Mouse (Mus musculus) liver, embryonic 12.5 days (tissue): ENCODE data around the gene Lhx2. TPM values are rescaled to one million over a fixed set of nuclear protein-coding genes. Genes with fewer than 3 reads are reported as not detected.

Experiments
- ATAC-seq: fragments of 200-750 bp; cut with Nextera tagmentation; 2 replicates; pipeline ENCODE4 v1.8.0; 2017; ENCODE audit warnings: moderate number of reproducible peaks, mild to moderate bottlenecking, moderate library complexity
- H3K27ac ChIP-seq: fragments of 300-500 bp; sonication (generic); 2 replicates; pipeline ENCODE4 v1.5.1; 2016; ENCODE audit warnings: mild to moderate bottlenecking
- H3K27me3 ChIP-seq: fragments of 300-500 bp; sonication (generic); replicated peaks from 2 replicates; pipeline ENCODE4 v1.6.1; 2016; ENCODE audit warnings: mild to moderate bottlenecking, moderate library complexity
- H3K36me3 ChIP-seq: fragments of 300-500 bp; sonication (generic); 2 replicates; pipeline ENCODE4 v1.6.1; 2016; ENCODE audit warnings: mild to moderate bottlenecking, moderate library complexity
- H3K4me1 ChIP-seq: fragments of 300-500 bp; sonication (generic); 2 replicates; pipeline ENCODE4 v1.6.1; 2016
- H3K4me2 ChIP-seq: fragments of 300-500 bp; sonication (generic); 2 replicates; pipeline ENCODE4 v1.6.1; 2016; ENCODE audit warnings: mild to moderate bottlenecking, moderate library complexity
- H3K4me3 ChIP-seq: fragments of 300-500 bp; sonication (generic); 2 replicates; pipeline ENCODE4 v1.5.1; 2016; ENCODE audit warnings: mild to moderate bottlenecking, moderate library complexity
- H3K9ac ChIP-seq: fragments of 300-500 bp; sonication (generic); 2 replicates; pipeline ENCODE4 v1.6.1; 2016; ENCODE audit warnings: mild to moderate bottlenecking, moderate library complexity
- H3K9me3 ChIP-seq: fragments of 300-500 bp; sonication (generic); replicated peaks from 2 replicates; pipeline ENCODE4 v1.6.1; 2016; ENCODE audit warnings: mild to moderate bottlenecking, moderate library complexity
- WGBS: fragments of 180-500 bp; shearing (Covaris S2); methylation state at CpG from one replicate; pipeline ENCODE4 v1.1.7; 2016; ENCODE audit not compliant: insufficient replicate concordance; 5-methylcytosine and 5-hydroxymethylcytosine counted together
- polyA plus RNA-seq: library from polyadenylated mRNA; unstranded; fragments of >200 nt; fragmentation: Nextera tagmentation; extraction: Ambion mirVana; gene quantifications from 2 replicates; pipeline ENCODE4 v1.2.1, GENCODE M21; 2016

Gene Lhx2
- polyA plus RNA-seq, 1 experiment from 2014 or later: 8.6 TPM

GRCm38 (mm10) chr2:38336606-38337005 is 2.5 kb upstream of the Lhx2 start:
- WGBS: 5% methylated on average over 17 of the region's 17 CpGs
- Histone ChIP-seq H3K4me2 (no peak overlapping the region), H3K4me1 (peaks cover 9% of the 10 kb centered on the region), H3K4me3 (no peak overlapping the region), H3K9ac (no peak overlapping the region), H3K36me3 (no peaks in the 10 kb centered on the region), H3K9me3 (no peaks in the 10 kb centered on the region), H3K27me3 (peaks cover 95% of the 10 kb centered on the region), H3K27ac (no peak overlapping the region)
- no peak for ATAC-seq

DNA sequence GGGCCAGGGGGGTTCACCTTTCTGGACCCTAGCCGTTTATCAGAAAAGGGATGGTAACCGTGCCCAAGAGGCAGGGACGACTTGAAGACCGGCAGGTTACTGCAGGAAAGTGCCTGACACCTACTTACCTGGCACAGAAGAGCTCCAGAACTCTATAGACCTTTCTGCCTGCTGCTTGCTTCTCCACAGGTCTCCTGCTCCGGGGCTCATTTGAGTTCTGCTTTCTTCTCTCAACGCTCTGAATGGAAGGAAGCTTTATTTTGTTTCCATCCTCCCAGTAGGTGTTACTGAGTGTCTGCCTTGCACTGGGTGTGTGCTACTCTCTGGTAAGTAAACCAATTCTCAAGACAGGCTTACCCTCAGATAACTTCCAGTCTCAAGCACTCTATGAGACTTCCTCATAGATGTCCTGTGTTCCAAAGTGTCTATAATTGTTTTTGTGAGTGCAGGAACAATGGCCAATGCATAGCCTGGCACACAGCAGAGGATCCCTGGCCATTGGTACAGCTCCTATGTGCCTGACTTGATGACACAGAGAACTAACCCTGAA is 1.9 kb upstream of the Lhx2 start:
- H3K36me3 ChIP-seq: no peaks in the 10 kb centered on the region
- H3K9me3 ChIP-seq: no peaks in the 10 kb centered on the region
- no peak overlapping the region for H3K27ac ChIP-seq
- peaks cover 9% of the 10 kb centered on the region for H3K4me1 ChIP-seq
- no peak overlapping the region for H3K4me2 ChIP-seq
- WGBS: 8% methylated on average over 6 of the region's 6 CpGs
- peaks cover 95% of the 10 kb centered on the region for H3K27me3 ChIP-seq
- no peak overlapping the region for H3K9ac ChIP-seq
- no peak overlapping the region for H3K4me3 ChIP-seq
- ATAC-seq: no peak

DNA sequence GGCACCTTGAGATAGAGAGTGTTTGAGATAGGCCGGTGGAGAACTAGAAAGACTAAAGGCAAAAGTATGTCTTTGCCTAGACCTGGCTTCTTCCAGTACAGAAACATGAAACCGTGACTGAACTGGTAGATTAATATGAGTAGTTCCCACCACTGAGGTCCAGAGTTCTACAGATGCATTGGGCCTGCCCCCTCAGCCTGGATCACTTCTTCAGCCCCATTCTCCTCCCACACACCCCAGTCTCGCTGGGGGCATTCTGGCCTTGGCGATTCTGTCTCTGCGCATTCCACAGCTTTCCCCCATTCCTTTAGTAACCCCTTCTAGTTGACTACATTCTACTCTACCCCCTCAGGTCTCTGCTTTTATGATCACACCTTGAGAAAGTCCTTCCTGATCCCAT is 1.4 kb upstream of the Lhx2 start:
- Histone ChIP-seq H3K4me3 (no peak overlapping the region), H3K27me3 (peaks cover 98% of the 10 kb centered on the region), H3K4me2 (no peak overlapping the region), H3K9ac (no peak overlapping the region), H3K27ac (no peak overlapping the region), H3K4me1 (peaks cover 9% of the 10 kb centered on the region), H3K9me3 (no peaks in the 10 kb centered on the region), H3K36me3 (no peaks in the 10 kb centered on the region)
- WGBS: 18% methylated on average over 5 of the region's 5 CpGs
- no peak for ATAC-seq

- H3K4me2 ChIP-seq: peak overlapping the region; percentile 65
Measured at GRCm38 (mm10) chr2:38338348-38338932, 641 bp upstream of the Lhx2 start.

GRCm38 (mm10) chr2:38339910-38340625 is 987 bp downstream of the Lhx2 start:
- H3K36me3 ChIP-seq: no peaks in the 10 kb centered on the region
- H3K4me2 ChIP-seq: peak overlapping the region; percentile 65
- peak overlapping the region; percentile 5; the same call in 1 of the 2 replicates for H3K9ac ChIP-seq
- ATAC-seq: no peak
- H3K9me3 ChIP-seq: no peaks in the 10 kb centered on the region
- H3K27ac ChIP-seq: no peak overlapping the region
- WGBS: 4% methylated on average over 9 of the region's 9 CpGs
- peaks cover 100% of the 10 kb centered on the region for H3K27me3 ChIP-seq
- H3K4me3 ChIP-seq: peak overlapping the region; percentile 43
- H3K4me1 ChIP-seq: peaks cover 9% of the 10 kb centered on the region

More at GRCm38 (mm10) chr2:38338348-38338932, 641 bp upstream of the Lhx2 start:
- Histone ChIP-seq H3K9ac (no peak overlapping the region), H3K27ac (no peak overlapping the region), H3K36me3 (no peaks in the 10 kb centered on the region), H3K27me3 (peaks cover 98% of the 10 kb centered on the region), H3K4me3 (peak overlapping the region; percentile 43), H3K9me3 (no peaks in the 10 kb centered on the region), H3K4me1 (peaks cover 9% of the 10 kb centered on the region)
- no peak for ATAC-seq
- 2% methylated on average over 5 of the region's 5 CpGs for WGBS

DNA sequence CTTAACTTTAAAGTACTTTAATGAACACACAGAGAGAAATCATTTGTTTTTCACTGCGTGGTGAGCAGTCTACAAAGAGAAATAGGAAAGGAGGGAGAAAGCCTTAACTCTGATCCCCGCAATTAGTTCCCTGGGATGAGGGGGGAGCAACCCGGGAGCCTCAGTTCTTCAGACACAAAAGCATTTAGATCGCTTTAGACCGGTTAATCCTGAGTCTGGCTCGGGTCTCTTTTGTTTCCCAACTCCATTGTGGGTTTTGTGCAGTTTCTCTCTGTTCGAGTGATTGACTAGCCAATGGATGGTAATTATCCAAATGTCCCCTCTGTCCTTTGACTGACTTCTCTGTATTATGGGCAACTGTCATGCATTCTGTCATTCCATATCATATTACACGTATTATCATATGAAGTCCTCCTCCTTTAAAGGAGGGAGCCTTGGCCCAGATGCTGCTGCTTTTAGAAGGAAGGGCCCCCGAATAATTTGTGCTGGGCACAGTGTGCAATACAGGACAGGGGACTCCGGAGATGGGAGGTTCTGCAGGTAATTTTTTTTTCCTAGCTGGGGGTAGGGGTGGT is 1.6 kb downstream of the Lhx2 start:
- Histone ChIP-seq H3K27me3 (peaks cover 100% of the 10 kb centered on the region), H3K4me3 (no peak overlapping the region), H3K9me3 (no peaks in the 10 kb centered on the region), H3K4me1 (peaks cover 9% of the 10 kb centered on the region), H3K4me2 (no peak overlapping the region), H3K9ac (no peak overlapping the region), H3K27ac (no peak overlapping the region), H3K36me3 (no peaks in the 10 kb centered on the region)
- no peak for ATAC-seq
- 3% methylated on average over 10 of the region's 10 CpGs for WGBS

GRCm38 (mm10) chr2:38343573-38343972 is 4.5 kb downstream of the Lhx2 start:
- no peak for ATAC-seq
- H3K9me3 ChIP-seq: no peaks in the 10 kb centered on the region
- H3K4me3 ChIP-seq: no peak overlapping the region
- peaks cover 100% of the 10 kb centered on the region for H3K27me3 ChIP-seq
- no peak overlapping the region for H3K9ac ChIP-seq
- H3K4me2 ChIP-seq: no peak overlapping the region
- no peak overlapping the region for H3K27ac ChIP-seq
- H3K4me1 ChIP-seq: peaks cover 13% of the 10 kb centered on the region
- 38% methylated on average over 1 of the region's 1 CpGs for WGBS
- no peaks in the 10 kb centered on the region for H3K36me3 ChIP-seq

DNA sequence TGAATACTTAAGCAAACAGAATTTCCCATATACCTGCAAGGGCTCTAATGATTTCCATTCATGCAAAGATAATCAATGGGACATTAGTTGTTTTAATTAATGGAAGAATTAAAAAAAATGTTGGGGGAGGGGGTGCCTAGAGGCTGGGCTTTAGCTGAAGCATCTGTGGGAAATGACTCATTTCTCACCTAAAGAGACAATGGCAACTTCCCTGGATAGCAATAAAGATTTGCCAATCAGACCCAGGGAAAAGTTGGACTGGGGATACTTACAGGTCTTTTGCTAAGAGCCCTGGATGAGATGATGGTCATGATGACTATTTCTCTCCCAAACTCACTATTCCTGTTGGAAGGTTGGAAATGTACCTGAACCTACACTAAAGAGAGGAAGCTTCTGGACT is 5.6 kb downstream of the Lhx2 start:
- H3K36me3 ChIP-seq: no peaks in the 10 kb centered on the region

GRCm38 (mm10) chr2:38346417-38346816 is 7.3 kb downstream of the Lhx2 start:
- 6% methylated on average over 6 of the region's 6 CpGs for WGBS
- Histone ChIP-seq H3K27me3 (peaks cover 100% of the 10 kb centered on the region), H3K27ac (no peak overlapping the region), H3K4me1 (peaks cover 17% of the 10 kb centered on the region), H3K36me3 (no peaks in the 10 kb centered on the region), H3K9me3 (no peaks in the 10 kb centered on the region), H3K4me3 (no peak overlapping the region), H3K4me2 (no peak overlapping the region), H3K9ac (no peak overlapping the region)
- no peak for ATAC-seq

More for the DNA sequence above, 5.6 kb downstream of the Lhx2 start:
- Histone ChIP-seq H3K9ac (no peak overlapping the region), H3K27me3 (peaks cover 100% of the 10 kb centered on the region), H3K4me3 (no peak overlapping the region), H3K4me2 (no peak overlapping the region), H3K4me1 (peaks cover 5% of the 10 kb centered on the region), H3K9me3 (no peaks in the 10 kb centered on the region), H3K27ac (no peak overlapping the region)
- no peak for ATAC-seq

DNA sequence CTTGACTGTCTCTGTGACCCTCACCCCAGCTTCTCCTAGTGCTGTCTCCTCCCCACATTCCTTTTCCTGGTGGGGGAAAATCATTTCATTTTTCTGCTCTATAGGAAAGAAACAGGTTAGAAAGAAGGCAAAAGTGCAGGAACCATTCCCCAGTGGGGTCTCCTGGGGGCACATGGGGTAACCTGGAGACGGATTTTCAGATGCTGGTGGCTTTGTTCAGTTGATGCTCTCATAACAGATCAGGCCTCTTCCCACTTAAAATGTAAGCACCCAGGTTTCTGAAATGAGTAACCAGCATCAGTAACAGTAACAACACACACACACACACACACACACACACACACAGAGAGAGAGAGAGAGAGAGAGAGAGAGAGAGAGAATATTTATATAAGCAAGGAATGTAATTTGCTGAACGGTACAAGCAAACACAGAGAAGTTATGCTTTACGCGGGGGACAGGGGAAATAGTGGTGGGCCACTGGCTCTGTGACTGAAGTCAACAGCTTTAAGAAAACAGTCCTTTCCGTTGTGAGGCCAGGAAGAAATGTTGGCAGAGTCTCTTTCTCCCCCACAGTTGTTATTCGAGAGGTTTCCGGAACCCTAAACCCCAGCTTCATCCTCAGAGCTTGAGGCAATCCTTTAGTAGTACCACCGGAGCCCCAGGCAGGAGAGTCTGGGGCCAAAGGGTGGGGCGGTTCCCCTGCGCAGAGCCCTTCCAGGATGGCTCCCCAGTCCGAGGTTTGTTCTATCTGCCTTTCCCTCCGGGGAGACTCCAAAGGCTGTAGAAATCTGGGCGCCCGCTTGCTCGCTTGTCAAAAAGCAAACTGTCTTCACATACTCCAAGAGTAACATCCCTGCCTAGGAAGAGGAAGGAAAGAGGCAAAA is 8.0 kb downstream of the Lhx2 start:
- H3K4me2 ChIP-seq: peak overlapping the region; percentile 50
- H3K36me3 ChIP-seq: no peaks in the 10 kb centered on the region
- 6% methylated on average over 15 of the region's 15 CpGs for WGBS
- peaks cover 21% of the 10 kb centered on the region for H3K4me1 ChIP-seq
- 0 out of 2 replicates have a peak overlapping the region, but pooled peaks have one; percentile 28 for H3K4me3 ChIP-seq
- ATAC-seq: no peak
- no peak overlapping the region for H3K9ac ChIP-seq
- H3K27me3 ChIP-seq: peaks cover 100% of the 10 kb centered on the region
- no peaks in the 10 kb centered on the region for H3K9me3 ChIP-seq
- H3K27ac ChIP-seq: no peak overlapping the region

DNA sequence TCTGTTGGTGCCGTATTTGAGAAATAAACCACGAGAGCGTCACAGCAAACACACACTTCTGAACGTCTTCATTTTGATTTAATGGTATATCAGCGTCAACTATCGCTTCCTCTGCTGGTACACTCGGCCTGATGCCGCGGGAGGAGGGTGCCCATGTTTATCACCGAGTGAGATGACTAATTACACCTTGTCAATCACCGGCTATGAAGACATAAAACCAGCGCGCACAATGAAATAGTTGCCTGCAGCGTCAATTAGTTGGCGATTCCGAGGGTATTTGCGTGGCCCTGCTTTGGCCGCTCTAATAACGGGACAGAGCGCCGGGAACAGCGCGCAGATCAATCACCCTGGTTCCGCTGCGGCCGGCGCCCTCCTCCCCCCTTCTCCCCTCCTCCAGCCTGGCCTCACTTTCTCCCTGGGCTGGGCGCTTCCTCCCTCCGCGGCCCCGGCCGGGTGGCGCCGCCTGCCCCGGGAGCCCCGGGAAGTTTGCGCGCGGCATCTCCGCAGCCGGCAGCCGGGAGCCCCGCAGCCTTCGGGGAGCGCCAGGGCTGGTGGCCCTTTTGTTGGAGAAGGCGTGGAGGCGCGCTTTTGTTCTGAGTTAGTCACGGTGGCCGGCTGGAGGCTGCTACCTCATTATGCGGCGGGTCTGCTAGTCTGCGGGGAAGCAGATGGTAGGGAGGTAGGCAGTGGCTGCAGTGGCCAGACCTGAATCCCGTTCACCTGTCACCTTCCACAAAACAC is 8.9 kb downstream of the Lhx2 start:
- peak overlapping the region; percentile 50 for H3K4me2 ChIP-seq
- no peaks in the 10 kb centered on the region for H3K9me3 ChIP-seq
- H3K4me1 ChIP-seq: peaks cover 21% of the 10 kb centered on the region
- peaks cover 100% of the 10 kb centered on the region for H3K27me3 ChIP-seq
- no peak overlapping the region for H3K27ac ChIP-seq
- H3K36me3 ChIP-seq: no peaks in the 10 kb centered on the region
- no peak overlapping the region for H3K9ac ChIP-seq
- peak overlapping the region; percentile 28 for H3K4me3 ChIP-seq
- 3% methylated on average over 53 of the region's 54 CpGs for WGBS
- no peak for ATAC-seq
